Mouse (Mus musculus): ENCODE results near the gene Yars.

DNA sequence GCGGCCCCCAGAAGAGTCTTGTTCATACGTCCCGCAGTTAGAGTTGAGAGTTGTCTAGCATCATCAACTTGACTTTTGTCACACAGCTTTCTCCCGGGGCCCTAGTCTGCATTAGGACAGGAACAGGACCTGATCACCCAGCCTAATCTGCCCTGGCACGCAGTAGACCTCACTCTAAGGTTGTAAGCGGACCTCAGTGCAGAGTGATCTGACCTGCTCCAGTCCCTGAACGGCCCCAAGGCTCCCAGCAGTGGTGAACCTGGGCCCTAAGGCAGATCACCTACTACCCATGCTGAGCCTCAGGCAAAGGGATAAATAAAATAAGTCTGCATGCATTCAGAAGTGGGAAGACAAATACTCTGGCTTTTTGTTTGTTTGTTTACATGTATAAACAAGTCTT is 59.7 kb downstream of the Yars start:
- no peak for TF ChIP-seq MEF2A (IDR thresholded peaks at IDR 0.05; ENCODE audit: extremely low read depth, insufficient replicate concordance, low read depth, low read length, poor library complexity, severe bottlenecking)
- no peak for TF ChIP-seq GATA1 (IDR thresholded peaks at IDR 0.05; ENCODE audit: low read depth, low read length)
- TF ChIP-seq CTCF (IDR thresholded peaks at IDR 0.05 in 2 of 3, conservative IDR thresholded peaks at IDR 0.05 in 1 of 3; ENCODE audit: control insufficient read depth in 1 of 3, insufficient read depth in 1 of 3, low read depth in 2 of 3, low read length in 3 of 3, poor library complexity in 1 of 3, severe bottlenecking in 1 of 3): no peak
- TF ChIP-seq EP300 (IDR thresholded peaks at IDR 0.05; ENCODE audit: low read depth in 1 of 2, low read length in 2 of 2): no peak

All from MEL (cell line).